Mouse (Mus musculus): ENCODE results near the gene Gm20489. TPM values are rescaled to one million over a fixed set of nuclear protein-coding genes. Genes with fewer than 3 reads are reported as not detected.

The Gm20489 gene
- not detected for total RNA-seq (2021)
- long read RNA-seq, experiment 1: 0 reads
- long read RNA-seq, experiment 2: 0 reads

DNA sequence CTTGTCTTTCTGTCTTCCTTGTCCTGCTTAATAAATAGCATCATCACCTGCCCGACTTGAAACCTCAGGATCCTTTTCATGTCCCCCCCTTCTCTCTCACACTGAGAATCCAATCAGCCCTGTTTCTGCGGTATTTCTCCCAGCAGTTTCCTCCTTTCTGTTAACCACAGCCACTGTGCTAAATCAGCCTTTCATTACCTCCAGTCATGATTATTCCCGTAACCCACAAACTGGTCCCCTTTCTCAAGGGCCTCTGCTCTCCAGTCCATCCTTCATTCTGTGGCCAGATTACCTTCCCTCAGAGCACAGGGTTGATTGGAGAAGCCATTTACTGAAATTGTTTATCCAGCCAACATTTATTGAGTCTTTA, at the start of gene Gm20489:
TSS of gene Gm20489 (minus strand) at position 269 of the 370 bp plus-strand sequence.
- DNase-seq: no peak

DNA sequence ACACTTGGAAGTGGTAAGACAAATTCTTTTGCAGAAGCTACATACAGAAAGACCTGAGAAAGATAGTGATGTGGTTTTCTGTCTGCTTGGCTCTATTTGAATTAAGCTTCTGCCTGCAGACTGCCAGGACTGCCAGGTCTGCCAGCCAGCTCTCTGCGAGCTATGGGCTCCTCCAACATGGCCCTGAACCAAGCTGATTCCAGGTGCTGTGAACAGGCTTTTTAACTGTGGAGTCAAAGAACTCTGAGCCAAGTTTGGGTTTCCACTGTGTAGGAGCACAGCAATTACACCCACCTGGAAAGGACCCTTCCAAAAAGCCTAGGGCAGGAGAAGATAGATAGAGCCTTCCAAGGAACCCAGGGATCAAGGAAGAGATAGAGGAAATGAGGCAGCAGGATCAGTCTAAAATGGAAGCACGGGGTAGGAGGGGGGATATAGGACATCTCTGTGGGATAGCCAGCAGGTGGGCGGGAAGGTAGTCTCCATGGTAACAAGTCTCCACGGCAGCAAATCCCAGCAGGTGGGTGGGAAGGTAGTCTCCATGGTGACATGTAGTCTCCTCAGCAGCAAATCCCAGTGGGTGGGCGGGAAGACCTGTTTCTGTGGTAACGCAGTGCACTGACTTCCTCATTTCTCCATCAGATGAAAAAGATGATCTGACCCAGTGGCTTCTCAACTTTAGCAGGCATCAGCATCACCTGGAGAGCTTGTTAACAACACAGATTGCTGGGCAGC, 45.0 kb upstream of the Gm20489 start:
- no peak for DNase-seq

DNA sequence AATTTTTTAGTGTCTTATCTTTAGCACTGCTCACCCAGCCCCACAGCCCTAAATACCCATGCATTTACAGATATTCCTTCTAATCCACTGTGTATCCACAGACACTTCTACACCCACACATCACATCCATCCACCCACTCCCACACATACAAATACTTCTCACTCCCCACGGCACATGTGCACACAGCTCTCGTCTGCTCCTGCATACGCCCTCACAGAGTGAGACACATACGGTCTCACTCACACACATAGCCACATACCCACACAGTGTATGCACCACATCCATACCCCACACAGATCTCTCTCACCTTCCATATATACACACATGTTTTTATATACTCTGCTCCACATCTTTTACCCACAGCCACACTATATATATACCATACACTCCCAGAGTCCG, 40.5 kb upstream of the Gm20489 start:
- DNase-seq: no peak

DNA sequence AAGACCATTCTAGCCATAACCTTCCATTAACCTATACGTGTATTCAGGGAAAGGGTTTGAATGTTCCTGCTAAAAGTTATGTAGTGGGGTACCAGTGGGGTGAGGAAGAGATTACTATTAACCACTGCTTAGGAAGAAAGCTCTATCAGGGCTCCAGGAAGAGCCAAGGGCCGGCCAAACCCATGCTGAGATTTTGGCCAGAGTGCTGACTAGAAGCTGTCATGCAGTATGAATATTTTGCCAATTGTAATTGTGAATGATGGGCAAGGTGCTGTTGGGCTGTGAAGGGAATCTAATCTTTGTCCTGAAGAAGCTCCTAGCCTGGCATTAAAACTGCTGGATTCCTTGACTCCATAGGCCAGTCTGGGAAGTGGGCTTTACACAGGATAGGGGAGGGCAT, 35.8 kb upstream of the Gm20489 start:
- no peak for DNase-seq

DNA sequence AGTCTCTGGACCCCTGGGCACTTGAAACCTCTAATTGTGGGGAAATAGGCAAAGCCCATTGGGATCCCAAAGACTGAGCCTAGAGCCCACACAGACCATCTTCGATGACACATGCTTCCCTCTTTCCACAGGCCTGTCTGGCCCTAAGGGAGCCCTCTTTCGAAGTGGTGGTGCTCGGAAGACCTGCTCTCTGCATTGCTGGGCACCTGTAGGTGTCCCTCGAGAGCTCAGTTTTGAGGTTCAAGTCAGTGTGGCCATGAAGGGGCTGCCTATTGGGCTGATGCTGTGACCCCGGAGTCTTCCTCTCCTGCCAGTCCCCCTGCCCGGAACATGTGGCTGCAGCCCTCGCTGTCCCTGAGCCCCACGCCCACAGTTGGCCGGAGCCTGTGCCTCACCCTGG, 32.8 kb upstream of the Gm20489 start:
- DNase-seq: no peak

DNA sequence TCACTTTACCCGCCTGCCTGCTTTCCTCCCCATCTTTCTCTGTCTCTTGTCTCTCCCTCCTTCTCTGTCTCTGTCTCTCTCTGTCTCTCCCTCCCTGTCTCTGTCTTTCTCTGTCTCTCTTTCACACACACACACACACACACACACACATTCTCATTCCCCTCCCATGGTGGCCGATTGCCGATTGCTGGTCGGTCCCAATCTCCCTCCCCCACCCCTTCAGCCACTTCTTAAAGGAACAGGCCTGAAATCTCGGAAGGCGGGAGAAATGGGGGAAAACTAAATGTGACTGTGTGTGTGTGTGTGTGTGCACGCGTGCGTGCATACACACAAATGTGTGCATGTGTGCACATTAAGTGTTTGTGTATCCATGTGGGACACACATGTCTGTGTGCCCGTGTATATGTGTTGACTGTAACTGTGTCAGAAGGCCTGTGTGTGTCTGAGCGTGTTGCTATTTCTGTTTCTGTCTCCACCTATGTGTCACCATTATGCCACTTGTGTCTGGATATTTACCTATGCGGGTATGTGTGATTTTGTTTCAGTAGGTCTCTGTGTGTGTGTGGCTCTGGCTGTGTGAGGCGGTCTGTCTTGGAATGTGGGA, 31.7 kb upstream of the Gm20489 start:
- peak; percentile 27 for DNase-seq

DNA sequence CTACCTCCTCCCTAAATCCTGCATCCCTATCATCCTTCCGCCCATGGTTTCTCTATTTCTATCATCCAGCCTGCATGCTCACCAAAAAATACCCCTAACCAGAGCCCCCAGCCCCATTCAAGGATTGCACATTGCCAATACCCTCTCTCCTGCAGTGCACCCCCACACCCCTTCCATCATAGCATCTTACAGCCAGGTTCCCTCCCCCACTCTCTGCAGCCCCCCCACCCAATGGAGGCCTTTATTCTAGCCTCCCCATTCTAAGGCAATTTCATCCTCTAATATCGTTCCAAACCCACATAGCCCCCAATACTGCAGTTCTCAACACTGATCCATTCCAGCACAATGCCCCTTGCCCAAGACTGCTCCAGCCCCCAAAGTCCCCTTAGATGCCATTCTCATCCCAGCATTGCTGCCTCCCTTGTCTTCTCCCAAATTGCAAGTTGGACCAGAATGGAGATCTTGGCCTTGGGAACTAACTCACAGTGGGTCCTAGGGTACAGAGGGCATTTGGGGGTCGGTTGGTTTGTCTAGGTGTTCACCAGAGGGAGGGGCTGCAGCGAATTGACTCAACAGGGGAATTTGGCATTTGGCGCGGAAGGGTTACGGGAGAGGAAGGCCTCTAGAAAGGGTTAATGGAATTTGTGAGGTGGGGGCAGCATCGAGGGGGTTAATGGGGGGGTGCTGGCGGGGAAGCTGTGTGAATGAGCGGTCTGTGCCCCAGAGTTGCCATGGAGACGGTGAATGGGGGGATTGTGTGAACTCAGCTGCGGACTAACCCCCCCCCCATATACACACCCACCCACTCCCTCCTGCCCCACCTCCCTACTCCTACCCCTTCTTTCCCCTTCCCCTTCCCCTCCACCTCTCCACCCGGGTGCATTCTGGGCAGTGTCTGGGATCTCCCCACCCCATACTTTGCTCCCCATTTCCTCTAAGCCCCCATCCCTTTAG, 30.9 kb upstream of the Gm20489 start:
- no peak for DNase-seq

DNA sequence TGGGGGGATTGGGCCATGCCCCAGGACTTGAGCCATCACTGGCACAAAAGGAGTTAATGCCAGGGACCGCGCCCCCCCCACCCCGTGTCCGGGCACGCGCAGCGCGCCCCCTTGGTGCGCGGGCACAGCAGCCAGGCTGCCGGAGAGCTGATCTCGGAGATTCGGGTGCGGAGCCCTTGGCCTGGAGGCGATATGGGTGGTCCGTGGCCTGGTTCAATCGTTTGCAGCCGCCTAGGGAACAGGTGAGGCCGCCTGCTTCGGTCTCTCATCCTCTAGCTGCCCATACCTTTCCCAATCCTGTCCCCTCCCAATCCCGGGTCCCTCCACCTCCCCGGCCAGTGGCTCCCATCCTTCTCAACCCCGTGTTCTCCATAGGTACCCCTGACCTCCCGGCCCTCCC, 30.2 kb upstream of the Gm20489 start, which contains the start of gene Nlgn3:
TSS of gene Nlgn3 (plus strand) at position 114 of the 400 bp plus-strand sequence.
- peak; percentile 55 for DNase-seq

DNA sequence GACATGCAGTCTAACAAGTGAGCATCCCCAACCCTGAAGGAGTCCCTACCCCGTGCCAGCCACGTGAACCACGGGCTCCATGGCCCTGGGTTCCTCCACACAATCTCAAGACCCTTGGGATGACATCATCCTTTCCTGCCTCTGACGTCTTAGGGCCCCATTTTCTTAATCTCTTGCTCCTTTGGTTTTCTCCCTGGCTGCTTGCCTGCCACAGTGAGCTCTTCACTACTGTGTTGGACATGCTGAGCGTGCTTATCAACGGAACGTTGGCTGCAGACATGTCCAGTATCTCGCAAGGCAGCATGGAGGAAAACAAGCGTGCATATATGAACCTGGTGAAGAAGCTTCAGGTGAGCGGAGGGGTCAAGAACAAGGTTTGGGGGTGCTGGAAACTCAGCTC, 21.3 kb upstream of the Gm20489 start:
- no peak for DNase-seq

DNA sequence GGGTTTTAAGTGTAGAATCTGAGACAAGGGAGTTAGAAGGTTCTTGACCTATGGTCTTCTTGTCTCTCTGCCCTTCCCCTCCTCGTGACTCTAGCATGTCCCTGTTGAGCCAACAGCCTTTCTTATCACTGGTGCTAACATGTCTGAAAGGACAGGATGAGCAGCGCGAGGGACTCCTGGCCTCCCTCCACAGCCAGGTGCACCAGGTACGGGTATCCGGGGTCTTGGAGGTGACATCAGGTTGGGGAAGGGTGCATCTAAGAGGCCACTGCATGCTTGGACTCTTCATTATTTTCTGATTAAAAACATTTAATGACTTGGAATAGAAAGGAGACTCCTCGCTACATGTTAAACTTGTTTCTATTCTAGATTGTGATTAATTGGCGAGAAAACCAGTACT, 20.2 kb upstream of the Gm20489 start:
- no peak for DNase-seq

DNA sequence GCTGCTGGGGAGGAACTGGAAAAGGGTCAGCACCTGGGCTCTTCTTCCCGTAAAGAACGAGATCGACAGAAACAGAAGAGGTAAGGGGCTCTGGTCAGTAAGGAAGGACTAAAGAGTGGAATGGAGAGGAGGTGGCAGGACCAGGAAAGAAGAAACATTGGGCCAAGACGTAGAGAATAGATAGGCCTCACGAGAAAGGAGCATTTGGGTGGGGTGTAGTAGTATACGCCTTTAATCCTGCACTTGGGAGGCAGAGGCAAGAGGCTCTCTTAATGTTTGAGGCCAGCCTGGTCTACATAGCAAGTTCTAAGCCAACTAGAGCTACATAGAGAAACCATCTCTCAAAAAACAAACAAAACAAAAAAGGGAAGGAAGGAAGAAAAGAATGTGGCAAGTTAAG, 19.6 kb upstream of the Gm20489 start:
- DNase-seq: no peak

DNA sequence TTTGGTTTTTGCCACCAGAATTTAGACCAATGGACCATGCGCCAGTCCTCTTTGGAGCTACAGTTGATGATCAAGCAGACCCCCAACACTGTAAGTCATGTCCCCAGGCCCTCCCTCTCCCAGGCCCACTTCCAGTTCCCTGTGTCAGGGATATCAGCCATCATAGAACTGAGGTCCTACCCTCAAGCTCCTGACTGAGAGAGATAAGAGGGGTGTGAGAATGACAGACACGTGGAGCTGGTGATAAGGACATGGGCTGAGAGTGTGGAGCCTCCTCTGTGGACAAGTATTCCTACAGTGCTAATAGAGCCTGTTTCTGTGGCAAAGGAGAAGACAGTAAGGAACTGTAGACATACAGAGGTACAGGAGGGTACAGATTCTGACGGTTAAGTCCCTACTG, 18.7 kb upstream of the Gm20489 start:
- no peak for DNase-seq

DNA sequence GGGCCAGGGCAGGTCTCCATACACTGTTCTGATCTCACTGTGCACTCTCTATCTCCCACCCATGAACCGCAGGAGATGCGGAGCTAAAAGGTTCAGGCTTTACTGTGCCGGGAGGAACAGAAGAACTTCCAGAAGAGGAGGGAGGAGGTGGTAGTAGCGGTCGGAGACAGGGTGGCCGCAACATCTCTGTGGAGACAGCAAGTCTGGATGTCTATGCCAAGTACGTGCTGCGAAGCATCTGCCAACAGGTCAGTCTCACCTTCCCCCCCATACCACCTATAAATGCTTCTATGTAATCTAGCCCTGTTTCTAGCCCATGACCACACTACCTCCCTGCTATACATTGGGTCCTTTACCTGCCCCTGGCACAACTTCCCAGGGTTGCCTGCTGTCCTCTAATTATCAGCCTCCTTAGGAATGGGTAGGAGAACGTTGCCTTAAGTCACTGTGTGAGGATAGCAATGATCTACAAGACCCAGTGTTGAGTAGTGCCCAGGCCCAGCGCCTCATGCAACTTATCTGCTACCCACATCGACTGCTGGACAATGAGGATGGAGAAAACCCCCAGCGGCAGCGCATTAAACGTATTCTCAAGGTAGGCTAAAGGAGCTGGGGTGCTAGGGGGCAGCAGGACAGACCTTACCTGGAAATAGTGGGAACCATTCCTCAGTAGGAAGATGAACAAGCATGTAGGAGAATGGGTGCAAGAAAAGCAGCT, 17.3 kb upstream of the Gm20489 start:
- no peak for DNase-seq

DNA sequence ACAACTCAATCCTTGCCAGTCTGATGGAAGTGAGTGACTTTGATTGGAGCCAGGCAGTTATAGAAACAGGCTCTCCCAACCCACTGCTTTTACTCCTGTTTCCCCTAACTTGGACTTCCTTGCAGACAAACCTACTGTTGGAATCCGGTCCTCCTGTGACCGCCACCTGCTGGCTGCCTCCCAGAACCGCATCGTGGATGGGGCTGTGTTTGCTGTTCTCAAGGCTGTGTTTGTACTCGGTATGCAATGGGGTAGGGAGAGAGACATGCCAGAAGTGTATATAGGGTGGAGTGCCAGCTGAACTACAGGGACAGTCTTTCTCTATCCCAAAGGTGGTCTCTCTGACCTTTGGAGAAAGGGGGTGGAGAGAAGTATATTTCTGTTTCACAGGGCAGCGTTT, 16.7 kb upstream of the Gm20489 start:
- peak; percentile 69 for DNase-seq

DNA sequence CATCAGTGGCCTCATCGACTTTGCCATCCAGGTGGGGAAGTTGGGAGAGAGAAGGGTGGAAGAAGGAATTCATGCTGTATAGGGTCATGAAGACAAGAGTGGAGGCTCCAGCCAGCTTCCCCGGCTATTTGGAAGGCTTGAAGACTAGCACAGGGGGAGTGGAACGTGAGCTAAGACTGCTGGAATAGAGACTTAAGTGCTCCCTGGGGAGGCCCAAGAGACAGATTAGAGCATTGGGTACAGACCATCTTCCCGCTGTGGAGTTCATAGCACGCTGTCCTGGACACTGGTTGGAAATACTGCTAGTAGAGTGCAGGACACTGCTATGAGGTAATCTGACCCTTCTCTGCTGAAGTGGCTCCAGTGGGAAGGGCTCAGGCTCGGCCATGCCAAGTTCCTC, 14.0 kb upstream of the Gm20489 start:
- no peak for DNase-seq

DNA sequence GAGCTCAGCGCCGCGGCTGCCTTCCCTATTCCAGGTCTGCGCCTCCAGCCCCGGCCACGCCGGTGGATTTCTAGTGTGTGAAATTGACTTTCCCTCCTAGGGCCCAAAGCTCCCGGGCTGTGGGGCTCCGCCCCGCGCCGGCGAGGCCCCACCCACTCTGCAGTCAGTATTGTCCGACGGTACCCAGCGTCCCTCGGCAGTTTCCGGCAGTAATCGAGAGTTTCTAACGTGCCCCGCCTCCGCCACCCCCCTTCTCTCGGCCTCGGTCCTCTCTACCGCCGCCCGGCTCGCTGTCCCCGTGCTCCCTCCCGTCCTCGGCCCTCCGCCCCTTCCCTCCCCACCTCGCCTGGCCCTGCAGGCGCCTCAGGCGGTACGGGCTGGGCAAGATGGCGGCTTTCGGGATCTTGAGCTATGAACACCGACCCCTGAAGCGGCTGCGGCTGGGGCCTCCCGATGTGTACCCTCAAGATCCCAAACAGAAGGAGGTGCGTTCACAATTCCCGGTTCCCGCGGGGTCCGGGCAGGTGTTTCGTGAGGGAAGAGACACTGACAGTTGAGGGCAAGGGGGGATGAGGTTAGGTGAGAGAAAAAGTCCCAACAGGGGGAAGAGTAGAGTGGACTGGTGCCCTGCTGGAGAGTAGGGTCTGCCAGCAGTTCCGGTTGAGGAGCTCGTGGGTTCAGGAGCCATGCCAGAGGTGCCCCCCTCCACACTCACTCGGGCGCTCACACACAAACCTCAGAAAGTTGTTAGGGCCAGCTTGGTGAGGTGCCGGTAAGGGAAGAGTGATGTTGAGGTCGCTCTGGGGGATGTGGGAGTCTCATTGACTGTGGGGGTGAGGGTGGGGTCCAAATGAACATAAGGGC, 5.3 kb upstream of the Gm20489 start, which contains the start of gene Med12:
TSS of gene Med12 (plus strand) at position 156 of the 864 bp plus-strand sequence.
- DNase-seq: peak; percentile 93

DNA sequence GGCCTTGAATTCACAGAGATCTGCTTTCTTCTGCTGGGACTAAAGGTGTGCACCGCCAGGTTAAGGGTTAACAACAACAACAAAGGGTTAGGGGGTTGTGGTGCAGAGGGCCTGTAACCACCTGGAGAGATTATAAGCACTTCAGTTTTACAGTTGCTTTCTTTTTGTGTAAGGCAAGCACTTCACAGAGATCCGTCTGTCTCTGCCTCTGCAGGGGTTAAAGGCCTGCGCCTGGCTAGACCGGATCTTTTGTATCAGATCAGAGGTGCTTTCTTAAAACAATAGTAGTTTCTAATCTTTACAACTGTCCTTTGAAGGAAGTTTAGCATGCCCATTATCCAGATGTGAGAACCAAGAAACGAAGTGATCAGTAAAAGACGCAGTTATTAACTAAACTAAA, 4.6 kb upstream of the Gm20489 start:
- no peak for DNase-seq

DNA sequence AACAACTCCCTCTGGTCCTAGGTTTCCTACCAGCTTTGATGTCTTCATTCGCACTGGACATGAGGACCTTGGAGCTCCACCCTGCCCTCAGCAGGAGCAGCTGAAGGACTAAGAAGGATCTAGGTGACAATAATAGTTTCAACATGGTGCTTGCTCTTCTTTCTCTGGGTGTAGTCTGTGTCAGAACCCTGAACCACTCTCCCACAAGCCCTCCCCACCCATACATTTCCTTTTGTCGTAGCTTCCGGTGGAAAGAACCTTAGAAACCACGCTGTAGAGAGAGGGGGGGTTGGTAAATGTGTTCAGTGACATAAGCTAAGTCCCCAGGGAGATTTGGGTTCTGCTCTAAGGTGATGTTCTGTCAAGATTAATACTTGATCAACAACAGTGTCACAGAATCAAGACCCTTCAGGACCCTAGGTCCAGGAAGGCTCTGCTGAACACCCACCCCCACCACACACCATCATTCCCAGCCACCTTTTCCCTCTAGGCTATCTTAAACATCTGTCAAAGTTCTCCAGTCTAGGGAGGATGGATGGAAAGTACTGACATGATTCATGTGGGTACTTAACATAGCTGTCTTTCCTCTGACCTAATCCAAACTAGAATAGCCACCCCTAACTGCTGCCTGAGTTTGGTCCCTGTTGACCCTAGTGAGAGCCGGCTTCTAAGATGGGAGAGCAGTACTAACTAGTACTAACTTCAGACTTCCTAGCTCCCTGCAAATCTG, 633 bp downstream of the Gm20489 start, which contains the start of gene Il2rg:
TSS of gene Il2rg (minus strand) at position 231 of the 730 bp plus-strand sequence.
- DNase-seq: no peak

DNA sequence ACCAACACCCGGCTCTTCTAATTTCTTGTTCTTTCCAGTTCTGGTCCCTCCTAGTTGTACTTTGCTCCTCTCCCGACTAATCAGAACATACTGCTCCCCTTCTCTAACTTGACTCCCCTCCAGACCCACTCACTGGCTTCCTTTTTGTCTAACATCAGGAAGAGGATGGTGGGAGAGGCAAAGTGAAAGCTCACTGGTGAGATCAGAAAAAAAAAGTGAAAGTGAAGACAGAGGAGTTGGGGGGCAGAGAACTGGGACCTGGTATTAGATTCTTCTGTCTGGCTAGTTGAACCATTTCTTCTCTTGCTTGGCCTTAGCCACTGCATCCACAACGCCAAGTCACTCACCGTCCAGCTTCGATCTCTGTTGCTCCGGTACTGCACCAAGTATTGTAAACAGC, 2.2 kb downstream of the Gm20489 start:
- DNase-seq: no peak

DNA sequence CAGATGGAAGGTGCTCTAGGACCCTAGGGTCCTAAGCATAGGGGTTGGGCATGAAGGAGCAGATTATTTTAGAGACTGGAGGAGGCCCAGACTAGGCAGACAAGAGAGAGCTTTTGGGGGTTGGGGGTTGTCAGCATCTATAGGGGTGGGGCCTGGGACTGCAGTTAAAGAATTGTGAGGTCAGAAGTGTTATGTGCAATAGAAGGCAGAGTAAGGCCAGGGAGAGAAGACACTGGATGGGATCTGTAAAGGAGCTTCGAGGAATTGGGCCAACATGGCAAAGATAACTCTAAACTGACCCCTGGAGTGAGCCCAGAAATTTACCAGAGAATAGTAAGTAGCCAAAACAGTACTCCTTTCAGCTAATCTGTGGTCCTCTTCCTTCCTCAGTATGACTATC, 4.9 kb downstream of the Gm20489 start, which contains the start of gene Gm614:
TSS of gene Gm614 (minus strand) at position 101 of the 400 bp plus-strand sequence.
- no peak for DNase-seq

All from adrenal gland, postnatal 10 days (tissue).